Mouse (Mus musculus) spleen, adult 2 months (tissue): ENCODE results near the gene Agxt.

ENCODE experiments used
- CTCF ChIP-seq: fragments of 200-500 bp; IDR thresholded peaks from 2 replicates; pipeline ENCODE4 v1.5.1; 2011; ENCODE audit warnings: mild to moderate bottlenecking, inconsistent platforms; ENCODE audit not compliant: insufficient read depth, insufficient read length, insufficient replicate concordance; ENCODE audit errors: extremely low read depth
- POLR2A ChIP-seq: fragments of 200-500 bp; IDR thresholded peaks from 2 replicates; pipeline ENCODE4 v1.6.1; 2011; ENCODE audit warnings: low read depth, low read length, inconsistent platforms

DNA sequence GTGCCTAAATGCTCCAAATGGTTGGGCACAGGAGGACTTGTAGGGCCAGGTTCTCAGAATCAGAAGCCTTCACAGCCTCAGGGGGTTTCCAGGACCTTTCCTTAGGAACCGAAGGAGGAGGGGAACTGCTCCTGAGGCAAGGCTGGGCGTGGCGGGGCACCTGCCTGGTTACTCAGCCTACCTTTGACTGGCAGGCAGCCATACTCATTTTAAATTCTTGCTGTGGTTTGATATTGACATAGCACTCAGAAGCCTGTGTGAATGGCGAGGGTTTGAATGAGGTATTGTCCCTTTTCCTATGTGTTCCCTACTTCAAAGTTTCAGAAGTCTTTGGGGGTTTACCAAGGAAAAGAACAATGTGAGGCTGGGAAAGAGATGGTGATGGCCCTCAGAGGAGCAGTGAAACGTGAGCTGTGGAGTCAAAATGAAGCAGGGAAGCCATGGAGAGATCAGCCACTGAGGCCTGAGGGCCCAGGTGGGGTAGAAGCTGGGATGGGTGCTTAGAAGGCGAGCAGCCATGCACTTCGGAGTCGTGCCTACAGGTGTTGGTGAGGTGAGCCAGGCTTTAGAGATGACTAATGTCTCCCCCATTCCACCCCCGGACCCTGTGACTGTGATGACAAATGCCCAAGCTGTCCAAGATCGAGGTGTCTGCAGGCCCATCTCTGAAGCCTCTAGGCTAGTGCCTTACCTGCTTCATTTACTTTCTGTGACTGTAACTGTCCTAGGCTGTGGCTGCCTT is 4.6 kb upstream of the Agxt start:
- TF ChIP-seq POLR2A: no peak
- no peak for TF ChIP-seq CTCF
